Comparison of ENCODE assay signal across 14 mouse cellular contexts in the genomic region with DNA sequence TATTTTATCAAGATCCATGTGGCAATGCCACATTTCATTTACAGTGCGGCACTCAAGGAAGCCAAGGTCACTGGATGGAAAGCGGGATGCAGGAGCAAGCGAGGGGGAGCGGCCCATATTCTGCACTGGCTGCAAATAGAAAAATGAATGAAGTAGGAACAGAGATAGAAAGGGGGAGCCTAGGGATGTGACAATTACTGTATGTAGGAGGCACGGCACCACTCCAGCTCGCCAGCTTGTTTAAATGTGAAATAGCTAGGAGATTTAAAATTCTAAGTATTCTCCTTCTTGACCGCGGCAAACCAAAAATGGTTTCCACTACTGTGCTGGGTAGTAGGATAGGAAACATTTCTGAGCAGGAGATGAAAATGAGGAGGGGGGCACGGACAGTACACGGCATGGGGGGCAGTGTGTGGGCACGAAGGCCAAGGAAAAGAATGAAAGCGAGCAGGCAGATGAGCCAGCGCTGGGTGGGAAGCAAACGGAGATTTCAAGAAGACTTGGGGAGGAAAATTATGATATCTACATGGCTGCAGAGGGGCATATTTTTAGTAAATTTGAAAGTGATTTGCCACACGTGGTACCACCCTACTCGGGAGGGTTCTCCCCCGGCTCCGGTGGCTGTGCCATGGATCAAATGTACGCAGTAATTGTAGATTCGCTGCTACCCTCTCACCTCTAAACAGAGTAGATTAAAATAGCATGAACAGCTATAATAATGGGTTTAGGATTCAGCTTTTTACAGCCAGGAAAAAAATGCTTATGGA.
A peak's percentile ranks its signal among the peaks of the same experiment; 100 is the strongest.
DNase-seq lines count a peak whose midpoint lies in the region.
"Had no signal": no experiment of that assay in that cellular context is flagged by ENCODE, and none has a peak within 500 bp of the region (broad histone marks: within the 10 kb centered on the region; RNA-seq: fewer than 3 reads in every experiment).

No protein-coding gene starts in this region.

- peak; percentile 59 for DNase-seq in layer of hippocampus, adult 11-12 months (ENCODE audit: low spot score)
- DNase-seq in layer of hippocampus, postnatal 25 days (ENCODE audit: extremely low spot score in 1 of 2, low spot score in 1 of 2) = no peak
- DNase-seq in frontal cortex, postnatal 14 days (ENCODE audit: low spot score in 2 of 2) = peak; percentile 36 to 40
- peak; percentile 59 to 68 for DNase-seq in left cerebral cortex, adult 18-20 months (ENCODE audit: low spot score in 2 of 2)
- peak; percentile 78 to 83 for DNase-seq in right cerebral cortex, postnatal 10 days (ENCODE audit: low spot score in 2 of 2)
- no peak for DNase-seq in adrenal gland, adult 18-20 months (ENCODE audit: low spot score in 2 of 2)
- DNase-seq in heart, adult 18-20 months = no peak
- DNase-seq in gastrocnemius, adult 8-10 months (ENCODE audit: low spot score in 2 of 2) = no peak
- DNase-seq: adrenal gland, postnatal 10 days; cerebellum, postnatal 10 days; heart, adult 11 months; kidney, adult 11 months; kidney, postnatal 14 days; lung, embryonic 14.5 days had no signal

Comparison
In these comparisons a context has a peak if more than half of its experiments do, and no peak if none do; other contexts are left out.
1. DNase-seq: peak in layer of hippocampus, adult 11-12 months (single experiment), frontal cortex, postnatal 14 days (2 of 2), left cerebral cortex, adult 18-20 months (2 of 2) and right cerebral cortex, postnatal 10 days (2 of 2); none in layer of hippocampus, postnatal 25 days (0 of 2), adrenal gland, adult 18-20 months (0 of 2), heart, adult 18-20 months (0 of 2) and gastrocnemius, adult 8-10 months (0 of 2).